ENCODE assay signal across 32 mouse cellular contexts in the genomic region with DNA sequence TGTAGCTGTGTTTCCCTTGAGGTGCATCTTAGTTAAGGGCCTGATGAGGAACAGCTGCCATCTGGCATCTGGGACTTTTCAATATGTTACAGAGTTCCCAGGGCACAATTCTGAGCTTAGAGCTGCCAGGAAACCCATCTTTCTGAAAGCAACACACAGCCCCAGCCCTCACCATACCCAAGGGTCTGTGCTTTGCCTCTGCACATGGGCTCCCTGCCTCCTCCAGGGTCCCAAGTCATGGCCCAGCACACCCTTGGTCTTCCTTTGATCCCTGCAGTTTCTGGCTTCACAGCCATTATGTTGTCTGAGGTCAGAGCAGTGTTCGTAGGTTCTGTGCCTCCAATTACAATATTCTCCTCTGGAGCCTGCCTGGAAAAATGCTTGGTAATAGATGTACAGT. TPM values are rescaled to one million over a fixed set of nuclear protein-coding genes. Genes with fewer than 3 reads are reported as not detected.
"Had no signal": no experiment of that assay in that cellular context is flagged by ENCODE, and none has a peak within 500 bp of the region (broad histone marks: within the 10 kb centered on the region; RNA-seq: fewer than 3 reads in every experiment).

No protein-coding gene starts in this region.

- H3K36me3 ChIP-seq: embryonic facial prominence, embryonic 10.5 days; embryonic facial prominence, embryonic 12.5 days; embryonic facial prominence, embryonic 13.5 days; embryonic facial prominence, embryonic 15.5 days; forebrain, embryonic 10.5 days; forebrain, embryonic 12.5 days; forebrain, embryonic 15.5 days had no signal

- ATAC-seq: forebrain, embryonic 13.5 days; forebrain, embryonic 14.5 days; forebrain, postnatal 0 days had no signal

- H3K27me3 ChIP-seq: embryonic facial prominence, embryonic 12.5 days; embryonic facial prominence, embryonic 13.5 days; embryonic facial prominence, embryonic 15.5 days; forebrain, embryonic 12.5 days; forebrain, embryonic 13.5 days; forebrain, embryonic 15.5 days had no signal

- H3K27ac ChIP-seq: embryonic facial prominence, embryonic 10.5 days; embryonic facial prominence, embryonic 12.5 days; embryonic facial prominence, embryonic 13.5 days; embryonic facial prominence, embryonic 15.5 days; forebrain, embryonic 10.5 days; forebrain, embryonic 12.5 days; forebrain, embryonic 13.5 days; forebrain, embryonic 15.5 days; gastrocnemius, adult 2 months; heart, adult 2 months had no signal

- H3K9me3 ChIP-seq: embryonic facial prominence, embryonic 10.5 days; embryonic facial prominence, embryonic 12.5 days; embryonic facial prominence, embryonic 13.5 days; embryonic facial prominence, embryonic 15.5 days; forebrain, embryonic 10.5 days; forebrain, embryonic 12.5 days; forebrain, embryonic 13.5 days; forebrain, embryonic 15.5 days had no signal

- H3K9ac ChIP-seq: embryonic facial prominence, embryonic 12.5 days; embryonic facial prominence, embryonic 13.5 days; embryonic facial prominence, embryonic 15.5 days; forebrain, embryonic 12.5 days; forebrain, embryonic 13.5 days; forebrain, embryonic 15.5 days; forebrain, postnatal 0 days had no signal

- DNase-seq: cerebellum, adult 2 months; cerebellum, adult 8-10 months; cerebellum, adult 9-10 months; cerebellum, adult 9-11 months; cerebellum, postnatal 10 days; cerebellum, postnatal 14 days; cerebellum, postnatal 25 days; cerebellum, postnatal 36 days; embryo, embryonic 11 days; forebrain, postnatal 0 days; gastrocnemius, adult 2 months; gastrocnemius, postnatal 10 days; gastrocnemius, postnatal 14 days; gastrocnemius, postnatal 25 days; gastrocnemius, postnatal 36 days; heart, adult 11 months; heart, adult 18-20 months; heart, adult 2 months had no signal

- H3K4me1 ChIP-seq: embryonic facial prominence, embryonic 10.5 days; embryonic facial prominence, embryonic 12.5 days; embryonic facial prominence, embryonic 13.5 days; embryonic facial prominence, embryonic 15.5 days; forebrain, embryonic 10.5 days; forebrain, embryonic 12.5 days; forebrain, embryonic 13.5 days; forebrain, embryonic 15.5 days had no signal

- H3K4me3 ChIP-seq: embryonic facial prominence, embryonic 10.5 days; embryonic facial prominence, embryonic 12.5 days; embryonic facial prominence, embryonic 13.5 days; embryonic facial prominence, embryonic 15.5 days; erythroblast, embryonic 14.5 days; forebrain, embryonic 10.5 days; forebrain, embryonic 12.5 days; forebrain, embryonic 13.5 days; forebrain, embryonic 15.5 days; gastrocnemius, adult 2 months; heart, adult 2 months had no signal

- H3K4me2 ChIP-seq: embryonic facial prominence, embryonic 12.5 days; embryonic facial prominence, embryonic 13.5 days; embryonic facial prominence, embryonic 15.5 days; forebrain, embryonic 12.5 days; forebrain, embryonic 13.5 days; forebrain, embryonic 15.5 days had no signal

RNA-seq across cellular contexts. Expression of a gene that starts 12.7 kb away (rescaled TPM):
- polyA plus RNA-seq: embryonic facial prominence, embryonic 10.5 days; embryonic facial prominence, embryonic 11.5 days; embryonic facial prominence, embryonic 14.5 days; erythroblast, embryonic 14.5 days; forebrain, embryonic 10.5 days; forebrain, embryonic 11.5 days; forebrain, embryonic 12.5 days; forebrain, embryonic 13.5 days; forebrain, embryonic 14.5 days; forebrain, embryonic 15.5 days; forebrain, embryonic 16.5 days; forebrain, postnatal 0 days had no signal

RNA-seq across cellular contexts. Expression of a gene that starts 14.3 kb away (rescaled TPM):
- polyA plus RNA-seq: embryonic facial prominence, embryonic 14.5 days; erythroblast, embryonic 14.5 days; forebrain, embryonic 13.5 days had no signal
